Mouse (Mus musculus) spleen, adult 2 months (tissue): ENCODE measurements around the gene Rnf213.

Experiments
- CTCF ChIP-seq: fragments of 200-500 bp; IDR thresholded peaks from 2 replicates; pipeline ENCODE4 v1.5.1; 2011; ENCODE audit warnings: mild to moderate bottlenecking, inconsistent platforms; ENCODE audit not compliant: insufficient read depth, insufficient read length, insufficient replicate concordance; ENCODE audit errors: extremely low read depth
- POLR2A ChIP-seq: fragments of 200-500 bp; IDR thresholded peaks from 2 replicates; pipeline ENCODE4 v1.6.1; 2011; ENCODE audit warnings: low read depth, low read length, inconsistent platforms

- TF ChIP-seq POLR2A (no peak), CTCF (peak; percentile 77; the same call in 1 of the 2 replicates)
Measured at GRCm38 (mm10) chr11:119404627-119405026, 11.7 kb downstream of the Rnf213 start.
